Mouse (Mus musculus): ENCODE measurements at regions not wholly inside any gene's neighbourhood (a gene's known extent, or its start where the extent isn't known, plus 50 kb on each side); places are given as distances from the start of the nearest gene placed in this dataset.

DNA sequence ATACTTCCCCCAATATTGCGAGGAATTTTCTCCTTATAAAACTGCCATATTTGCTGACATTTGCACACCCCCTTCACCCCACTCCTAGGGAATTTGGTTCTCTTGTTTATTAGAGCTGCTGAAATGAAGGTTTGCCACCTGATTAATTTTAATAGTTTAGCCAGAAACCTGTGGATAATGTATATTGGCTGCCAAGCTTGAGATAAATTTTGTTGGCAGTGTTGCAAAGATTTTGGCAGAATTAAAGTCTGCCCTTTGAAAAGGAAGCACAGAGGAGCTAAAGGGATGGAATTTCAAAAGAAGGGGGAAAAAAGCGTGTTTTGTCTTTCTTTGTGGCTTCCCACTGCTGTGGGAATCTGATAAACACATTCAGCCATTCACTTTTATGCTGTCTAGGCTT lies 354.6 kb upstream of the Car10 start:
- DNase-seq, result peak; percentile 6

DNA sequence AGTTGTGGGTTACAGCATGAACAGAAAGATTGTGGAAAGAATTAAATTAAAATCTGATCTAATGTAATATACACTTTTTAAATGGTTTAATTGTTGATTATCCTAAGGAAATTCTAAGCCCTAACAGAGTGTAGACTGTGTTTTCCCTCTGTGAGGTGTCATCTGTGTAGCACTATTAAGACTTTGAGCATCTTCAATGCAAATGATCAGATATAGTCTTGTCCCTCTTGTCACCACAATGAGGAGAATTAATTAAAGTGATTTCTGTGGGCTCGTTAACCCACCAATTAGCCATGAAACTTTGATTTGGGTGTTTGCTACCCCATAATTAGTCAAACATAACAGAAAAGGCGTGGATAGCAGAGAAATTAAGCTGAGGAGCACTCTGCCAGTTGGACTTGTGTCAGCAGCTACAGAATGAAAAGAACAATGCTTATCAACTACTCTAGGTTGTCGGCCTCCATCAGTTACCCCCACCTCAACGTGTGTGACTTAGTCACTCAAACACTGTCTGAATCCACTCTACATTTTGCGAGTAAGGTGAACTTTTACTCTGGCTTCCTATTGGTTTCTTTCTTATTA lies 339.4 kb upstream of the Car10 start:
- DNase-seq, result no peak

DNA sequence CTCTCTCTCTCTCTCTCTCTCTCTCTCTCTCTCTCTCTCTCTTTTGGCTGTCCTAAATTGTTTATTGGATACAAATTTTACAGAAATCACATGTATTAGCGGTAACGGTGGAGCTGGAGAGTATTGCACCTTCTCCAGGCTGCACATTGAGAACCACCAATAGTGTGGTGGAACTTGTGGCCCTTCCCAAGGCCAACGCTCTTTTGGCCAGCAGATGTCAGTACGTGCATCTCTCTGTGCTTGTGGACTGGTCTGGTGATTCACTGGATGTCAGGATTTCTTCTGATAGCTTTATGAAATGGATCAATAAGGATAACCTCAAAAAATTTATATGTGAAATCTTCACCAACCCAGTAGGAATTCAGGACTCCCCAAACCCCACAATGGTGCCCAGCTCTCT lies 327.9 kb upstream of the Car10 start:
- DNase-seq, result peak; percentile 15

DNA sequence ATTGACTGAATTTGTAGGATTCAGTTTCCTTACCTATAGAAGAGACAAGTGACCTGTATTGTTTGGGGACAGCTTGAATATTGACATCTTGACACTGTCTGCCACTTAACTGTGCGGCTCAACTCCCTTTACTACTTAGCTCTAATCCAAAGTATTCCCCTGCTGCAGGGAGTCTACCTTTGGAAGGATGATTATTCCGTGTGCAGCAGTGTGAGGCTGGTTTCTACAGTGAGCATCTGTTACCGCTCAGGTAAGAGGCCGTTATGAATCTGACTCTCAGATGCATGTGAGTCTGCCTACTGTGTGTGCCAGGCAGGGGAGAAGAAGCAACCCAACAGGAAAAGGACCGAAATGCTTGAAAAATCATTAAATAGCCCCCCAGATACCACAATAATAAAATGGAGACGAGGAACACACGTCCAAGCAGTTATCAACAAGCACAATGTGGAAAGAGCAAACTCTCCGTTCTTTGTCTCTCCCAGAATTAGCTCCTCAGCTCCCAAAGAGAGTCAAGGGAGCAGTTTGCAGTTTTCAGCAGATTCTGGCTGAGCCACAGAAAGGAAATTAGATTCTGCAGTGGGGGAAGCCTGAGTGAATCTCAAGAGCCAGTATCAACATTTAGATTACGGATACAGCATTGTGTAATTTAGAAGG lies 324.8 kb upstream of the Car10 start:
- DNase-seq, result no peak

DNA sequence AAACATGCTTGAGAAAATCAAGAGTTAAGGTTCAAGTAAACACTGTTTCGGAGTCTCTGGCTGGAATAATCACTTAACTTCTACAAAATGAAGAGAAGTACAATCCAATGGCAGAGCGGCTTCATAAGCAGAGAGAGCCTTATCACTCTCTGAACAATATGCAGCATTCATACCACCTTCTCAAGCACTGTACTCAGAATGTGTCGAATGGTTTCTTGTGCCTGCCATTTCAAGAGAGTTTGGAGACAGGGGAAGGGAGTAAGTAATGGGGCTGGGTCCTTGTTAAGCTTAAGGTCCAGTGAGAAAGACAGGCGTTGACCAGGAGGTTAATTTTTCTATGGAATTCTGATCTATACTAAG lies 324.3 kb upstream of the Car10 start:
- DNase-seq, result no peak

DNA sequence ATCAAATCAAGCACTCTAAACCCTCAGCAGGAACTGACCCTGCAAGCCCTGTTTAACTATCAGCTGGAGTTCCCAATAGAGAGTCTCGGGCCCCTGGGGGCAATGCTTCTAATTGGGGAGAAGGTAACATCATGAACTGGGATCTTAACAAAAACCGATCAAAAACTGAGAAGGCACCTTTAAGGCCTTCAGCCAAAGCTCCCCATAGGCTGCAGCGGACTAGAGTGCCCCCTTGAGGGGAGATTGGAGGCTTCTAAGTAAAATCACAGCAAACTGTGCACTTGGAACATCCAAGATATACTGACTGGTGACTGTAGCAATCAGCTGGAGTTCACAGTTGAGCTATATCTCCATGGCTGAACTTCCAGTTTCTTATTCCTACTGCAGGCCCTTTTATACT lies 323.0 kb upstream of the Car10 start:
- no peak for DNase-seq

DNA sequence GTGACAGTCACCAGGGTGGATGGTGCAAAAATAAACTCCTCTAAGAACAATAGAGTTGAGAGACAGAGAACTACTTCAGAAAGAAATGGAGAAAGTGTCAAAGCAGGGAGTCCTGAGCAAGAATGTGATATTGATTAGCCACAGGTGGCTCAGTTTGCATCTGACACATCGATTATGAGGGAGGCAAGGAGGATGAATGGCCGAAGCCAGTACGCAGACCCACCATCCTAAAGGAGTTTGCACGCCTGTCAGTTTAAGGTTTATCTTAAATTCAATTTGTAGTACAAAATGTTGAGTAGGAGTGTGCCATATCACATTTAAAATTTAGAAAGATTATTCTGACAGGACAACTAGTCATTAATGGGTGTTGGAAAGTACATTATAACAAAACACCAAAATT lies 298.6 kb upstream of the Car10 start:
- no peak for DNase-seq
